Mouse (Mus musculus): Measurements from ENCODE around the gene Fen1. TPM values are rescaled to one million over a fixed set of nuclear protein-coding genes. Genes with fewer than 3 reads are reported as not detected.
A peak's percentile ranks its signal among the peaks of the same experiment; 100 is the strongest.

The Fen1 gene
- polyA plus RNA-seq, 1 experiment from 2014 or later = 142 TPM

DNA sequence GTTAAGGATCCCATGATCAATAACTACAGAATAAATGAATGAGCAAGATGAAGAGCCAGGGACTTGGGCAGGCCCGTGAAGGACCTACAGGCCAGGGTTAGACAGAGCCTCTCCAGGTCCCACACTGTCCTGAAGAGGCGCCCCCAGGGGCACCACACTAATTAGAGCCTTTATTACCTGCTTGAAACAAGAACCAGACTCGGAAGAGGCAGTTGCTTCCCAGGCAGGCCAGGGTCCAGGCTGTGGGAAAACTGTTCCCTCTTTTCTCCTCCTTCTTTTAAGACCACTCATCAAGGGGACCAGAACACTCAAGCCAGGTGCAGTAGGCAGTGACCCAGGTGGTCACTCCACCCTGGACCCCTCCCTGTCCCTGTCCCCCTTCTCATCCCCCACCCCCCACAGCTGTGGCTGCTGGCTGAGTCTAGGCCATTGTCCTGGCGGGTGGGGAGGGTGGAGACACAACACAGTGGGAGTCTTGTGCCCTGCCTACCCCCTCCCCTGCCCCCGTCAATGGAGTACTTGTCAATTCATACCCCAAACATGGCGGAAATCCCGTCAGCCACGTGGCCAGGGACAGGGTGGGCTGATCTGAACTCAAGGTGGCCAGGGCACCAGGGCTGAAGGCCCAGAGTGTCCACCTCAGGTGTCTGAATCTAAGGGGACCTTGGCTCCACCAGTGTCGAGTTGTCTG, 28.5 kb upstream of the Fen1 start:
- no peak for ATAC-seq (ENCODE audit: insufficient read depth)
- H3K36me3 ChIP-seq (replicated peaks) = no peaks in the 10 kb centered on the region
- 41% methylated on average over 9 of the region's 9 CpGs for WGBS (ENCODE audit: insufficient replicate concordance)
- no peak overlapping the region for H3K4me3 ChIP-seq (replicated peaks)
- H3K4me1 ChIP-seq (replicated peaks) = peaks cover 16% of the 10 kb centered on the region
- no peak overlapping the region for H3K27ac ChIP-seq (replicated peaks)
- peaks cover 2% of the 10 kb centered on the region; the same call in 1 of the 2 replicates for H3K27me3 ChIP-seq
- no peak overlapping the region for H3K9ac ChIP-seq
- H3K4me2 ChIP-seq = no peak overlapping the region
- H3K9me3 ChIP-seq (replicated peaks) = no peaks in the 10 kb centered on the region

DNA sequence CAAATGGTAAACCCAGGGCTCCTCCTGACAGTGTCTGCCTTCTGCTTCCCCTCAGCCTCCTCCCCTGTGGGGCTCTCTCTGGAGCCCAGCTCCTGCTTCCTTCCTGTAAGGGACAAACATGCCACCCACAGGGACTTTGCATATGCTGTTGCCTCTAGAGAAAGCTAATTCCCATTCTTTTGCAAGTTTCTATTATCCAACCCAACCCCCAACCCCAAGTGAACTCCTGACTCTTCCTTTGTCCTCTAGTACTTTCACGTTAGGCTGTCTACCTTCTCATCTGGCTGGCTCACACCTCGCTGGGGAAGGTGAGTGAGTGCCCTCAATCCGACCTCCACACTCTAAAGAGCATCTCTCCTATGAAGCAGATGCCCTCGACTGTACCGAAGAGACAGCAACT, 27.9 kb upstream of the Fen1 start:
- Histone ChIP-seq H3K4me2 (no peak overlapping the region), H3K9ac (no peak overlapping the region), H3K27me3 (peaks cover 2% of the 10 kb centered on the region; the same call in 1 of the 2 replicates), H3K4me1 (replicated peaks) (peaks cover 13% of the 10 kb centered on the region), H3K9me3 (replicated peaks) (no peaks in the 10 kb centered on the region), H3K27ac (replicated peaks) (no peak overlapping the region), H3K36me3 (replicated peaks) (no peaks in the 10 kb centered on the region), H3K4me3 (replicated peaks) (no peak overlapping the region)
- WGBS (ENCODE audit: insufficient replicate concordance) = 28% methylated on average over 5 of the region's 5 CpGs
- no peak for ATAC-seq (ENCODE audit: insufficient read depth)

DNA sequence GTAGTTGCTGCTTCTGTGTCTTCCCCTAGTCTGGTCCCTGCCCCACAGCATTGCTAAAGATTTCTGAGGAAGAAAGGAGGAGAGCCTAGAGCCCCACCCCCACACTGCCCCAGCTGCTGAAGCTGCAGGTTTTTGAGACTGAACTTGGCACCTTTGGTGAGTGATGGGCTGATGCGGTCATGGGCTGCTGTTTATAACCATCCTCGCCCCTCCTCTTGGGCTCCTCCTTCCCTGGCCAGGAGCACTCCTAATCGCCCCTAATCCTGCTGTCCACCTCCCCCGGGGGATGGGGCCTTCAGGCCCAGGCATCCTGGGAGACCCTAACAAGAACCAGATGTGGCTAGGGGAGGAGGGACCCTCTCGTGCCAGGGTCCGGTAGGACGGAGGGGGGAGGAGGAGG, 27.0 kb upstream of the Fen1 start:
- ATAC-seq (ENCODE audit: insufficient read depth) = no peak
- Histone ChIP-seq H3K4me3 (replicated peaks) (no peak overlapping the region), H3K27ac (replicated peaks) (no peak overlapping the region), H3K4me2 (no peak overlapping the region), H3K27me3 (peaks cover 2% of the 10 kb centered on the region; the same call in 1 of the 2 replicates), H3K4me1 (replicated peaks) (peaks cover 17% of the 10 kb centered on the region), H3K9ac (no peak overlapping the region), H3K36me3 (replicated peaks) (no peaks in the 10 kb centered on the region), H3K9me3 (replicated peaks) (no peaks in the 10 kb centered on the region)
- 44% methylated on average over 7 of the region's 7 CpGs for WGBS (ENCODE audit: insufficient replicate concordance)

DNA sequence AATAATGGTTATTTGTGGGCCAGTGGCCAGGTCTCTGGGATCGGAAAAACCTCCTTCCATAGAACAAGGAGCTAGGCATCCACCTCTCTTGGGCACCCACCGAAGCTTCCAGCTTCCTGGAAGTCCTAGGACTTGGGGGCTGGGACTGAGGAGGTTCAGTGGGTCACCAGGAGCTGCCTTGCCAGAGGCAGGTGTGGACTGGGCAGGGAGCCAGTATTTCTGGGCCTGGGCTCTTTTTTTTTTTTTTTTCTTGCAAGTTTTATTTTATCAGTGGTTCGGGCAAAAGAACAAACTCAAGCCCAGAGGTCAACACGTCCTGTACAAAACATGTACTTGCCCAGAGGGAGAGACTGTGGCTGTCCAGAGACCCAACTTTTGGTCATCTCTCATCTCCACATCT, 21.8 kb upstream of the Fen1 start:
- Histone ChIP-seq H3K4me2 (no peak overlapping the region), H3K4me3 (replicated peaks) (no peak overlapping the region), H3K9me3 (replicated peaks) (no peaks in the 10 kb centered on the region), H3K27ac (replicated peaks) (no peak overlapping the region; the same call in 1 of the 2 replicates), H3K9ac (no peak overlapping the region), H3K4me1 (replicated peaks) (peaks cover 22% of the 10 kb centered on the region), H3K27me3 (0 out of 2 replicates have a peak, but pooled peaks cover 2% of the 10 kb centered on the region), H3K36me3 (replicated peaks) (no peaks in the 10 kb centered on the region)
- ATAC-seq (ENCODE audit: insufficient read depth) = no peak
- 59% methylated on average over 4 of the region's 4 CpGs for WGBS (ENCODE audit: insufficient replicate concordance)

DNA sequence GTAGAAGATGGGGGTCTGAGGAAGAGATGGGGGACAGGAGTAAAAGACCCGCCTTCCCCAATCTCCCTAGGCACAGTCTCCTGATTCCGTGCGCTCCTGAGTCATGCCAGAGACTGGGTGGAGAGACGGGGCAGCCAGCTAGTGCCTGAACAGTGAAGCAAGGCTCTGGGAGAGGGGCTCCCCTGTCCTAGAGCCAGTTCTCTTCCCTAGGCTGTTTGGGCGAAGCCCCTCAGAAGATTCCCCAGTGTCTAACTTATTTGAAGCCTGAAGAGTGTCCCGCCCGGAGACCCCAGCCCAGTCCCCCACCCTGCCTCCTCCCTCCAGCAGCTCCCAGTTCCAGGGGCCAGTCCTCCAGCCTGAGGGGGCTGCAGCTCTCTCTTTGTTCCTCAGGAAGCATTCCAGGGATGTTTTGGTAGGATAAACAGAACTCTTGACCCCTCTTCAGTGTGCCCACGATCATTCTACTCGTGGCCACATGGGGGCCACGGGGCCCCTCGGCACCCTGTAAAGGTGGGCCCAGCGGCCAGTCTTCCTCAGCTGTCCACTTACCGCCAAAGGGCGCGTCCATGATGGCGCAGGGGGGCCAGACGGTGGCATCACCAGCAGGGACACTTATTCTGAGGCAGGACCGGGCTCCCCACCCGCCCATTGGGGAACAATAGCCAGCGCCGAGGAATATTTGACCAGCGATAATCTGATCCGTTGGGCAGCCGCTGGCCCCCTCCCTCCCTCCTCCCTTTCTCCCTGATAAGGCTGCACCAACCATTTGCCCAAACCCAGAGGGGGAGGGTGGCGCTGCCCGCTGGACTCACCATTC, 20.9 kb upstream of the Fen1 start:
- H3K9me3 ChIP-seq (replicated peaks) = no peaks in the 10 kb centered on the region
- WGBS (ENCODE audit: insufficient replicate concordance) = 45% methylated on average over 26 of the region's 26 CpGs
- H3K27ac ChIP-seq (replicated peaks) = no peak overlapping the region

DNA sequence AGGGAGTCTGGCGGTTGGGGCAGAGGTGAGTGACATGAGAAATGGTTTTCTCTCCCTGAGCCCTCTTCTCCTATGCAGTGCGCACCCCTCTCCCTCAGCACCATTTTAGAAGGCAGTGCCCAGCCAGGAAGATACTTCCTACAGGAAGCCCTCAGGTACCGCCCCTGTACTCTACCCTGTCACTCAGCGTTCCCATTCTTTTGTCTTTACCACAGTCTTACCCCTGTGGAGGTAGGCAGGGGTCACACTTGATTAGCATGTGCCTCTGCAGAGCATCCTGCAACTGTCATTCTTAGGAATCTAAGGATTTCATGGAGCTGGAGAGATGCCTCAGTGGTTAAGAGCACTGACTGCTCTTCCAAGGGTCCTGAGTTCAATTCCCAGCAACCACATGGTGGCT, 19.6 kb upstream of the Fen1 start:
- no peak overlapping the region for H3K4me2 ChIP-seq
- no peaks in the 10 kb centered on the region for H3K36me3 ChIP-seq (replicated peaks)
- 41% methylated on average over 4 of the region's 4 CpGs for WGBS (ENCODE audit: insufficient replicate concordance)
- peaks cover 22% of the 10 kb centered on the region for H3K4me1 ChIP-seq (replicated peaks)
- no peak overlapping the region for H3K4me3 ChIP-seq (replicated peaks)
- ATAC-seq (ENCODE audit: insufficient read depth) = no peak
- H3K27ac ChIP-seq (replicated peaks) = no peak overlapping the region
- 0 out of 2 replicates have a peak, but pooled peaks cover 2% of the 10 kb centered on the region for H3K27me3 ChIP-seq
- no peak overlapping the region for H3K9ac ChIP-seq
- H3K9me3 ChIP-seq (replicated peaks) = no peaks in the 10 kb centered on the region

More for the DNA sequence above, 20.9 kb upstream of the Fen1 start:
- Histone ChIP-seq H3K4me1 (replicated peaks) (peaks cover 22% of the 10 kb centered on the region), H3K4me2 (no peak overlapping the region), H3K36me3 (replicated peaks) (no peaks in the 10 kb centered on the region), H3K27me3 (0 out of 2 replicates have a peak, but pooled peaks cover 2% of the 10 kb centered on the region), H3K4me3 (replicated peaks) (no peak overlapping the region), H3K9ac (no peak overlapping the region)
- ATAC-seq (ENCODE audit: insufficient read depth) = no peak

DNA sequence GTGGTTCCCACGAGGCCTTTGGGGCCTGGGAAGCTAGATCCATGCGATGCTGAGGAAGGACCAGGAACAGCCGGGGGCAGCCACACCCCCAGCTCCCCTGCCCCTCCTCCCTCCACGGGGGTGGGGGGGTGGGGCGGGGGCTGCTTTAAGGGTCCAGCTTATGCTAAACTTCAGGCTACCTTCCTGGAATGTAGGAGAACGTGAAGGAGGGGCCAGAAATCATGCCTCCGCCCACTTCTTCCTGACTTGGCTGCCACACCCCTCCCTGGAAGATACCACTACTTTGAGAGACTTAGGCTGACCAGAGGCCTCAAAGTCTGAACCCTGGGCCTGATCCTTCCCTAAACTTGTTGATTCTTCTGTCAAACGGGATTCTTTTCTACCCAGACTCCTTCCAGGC, 18.7 kb upstream of the Fen1 start:
- 28% methylated on average over 8 of the region's 8 CpGs for WGBS (ENCODE audit: insufficient replicate concordance)
- no peak overlapping the region for H3K27ac ChIP-seq (replicated peaks)
- no peak overlapping the region for H3K4me3 ChIP-seq (replicated peaks)
- no peaks in the 10 kb centered on the region for H3K36me3 ChIP-seq (replicated peaks)
- no peak overlapping the region for H3K4me2 ChIP-seq
- H3K9ac ChIP-seq = no peak overlapping the region
- H3K4me1 ChIP-seq (replicated peaks) = peaks cover 22% of the 10 kb centered on the region
- no peaks in the 10 kb centered on the region for H3K9me3 ChIP-seq (replicated peaks)
- ATAC-seq (ENCODE audit: insufficient read depth) = no peak
- no peaks in the 10 kb centered on the region for H3K27me3 ChIP-seq

DNA sequence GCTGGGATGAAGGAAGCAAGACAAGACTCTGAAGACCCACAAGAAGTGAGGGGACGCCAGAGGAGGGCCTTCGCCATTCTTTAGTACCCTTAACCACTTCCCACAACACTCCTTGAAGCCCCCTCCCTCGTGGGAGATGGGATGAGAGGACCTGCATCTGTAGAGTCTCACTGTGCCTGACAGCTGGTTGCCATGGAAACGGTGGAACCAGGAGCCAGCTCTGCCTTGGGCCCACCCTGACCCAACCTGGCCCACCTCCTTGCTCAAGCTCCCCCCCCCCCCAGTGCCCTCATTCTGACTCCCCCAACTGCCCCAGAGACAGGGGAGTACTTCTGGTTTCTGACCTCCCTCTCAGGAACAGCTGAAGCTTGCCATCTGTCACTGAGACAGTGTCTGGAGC, 17.6 kb upstream of the Fen1 start:
- Histone ChIP-seq H3K27me3 (no peaks in the 10 kb centered on the region), H3K4me1 (replicated peaks) (peaks cover 22% of the 10 kb centered on the region), H3K9me3 (replicated peaks) (no peaks in the 10 kb centered on the region), H3K36me3 (replicated peaks) (no peaks in the 10 kb centered on the region), H3K9ac (no peak overlapping the region), H3K27ac (replicated peaks) (no peak overlapping the region), H3K4me2 (no peak overlapping the region), H3K4me3 (replicated peaks) (no peak overlapping the region)
- 45% methylated on average over 4 of the region's 4 CpGs for WGBS (ENCODE audit: insufficient replicate concordance)
- ATAC-seq (ENCODE audit: insufficient read depth) = no peak

DNA sequence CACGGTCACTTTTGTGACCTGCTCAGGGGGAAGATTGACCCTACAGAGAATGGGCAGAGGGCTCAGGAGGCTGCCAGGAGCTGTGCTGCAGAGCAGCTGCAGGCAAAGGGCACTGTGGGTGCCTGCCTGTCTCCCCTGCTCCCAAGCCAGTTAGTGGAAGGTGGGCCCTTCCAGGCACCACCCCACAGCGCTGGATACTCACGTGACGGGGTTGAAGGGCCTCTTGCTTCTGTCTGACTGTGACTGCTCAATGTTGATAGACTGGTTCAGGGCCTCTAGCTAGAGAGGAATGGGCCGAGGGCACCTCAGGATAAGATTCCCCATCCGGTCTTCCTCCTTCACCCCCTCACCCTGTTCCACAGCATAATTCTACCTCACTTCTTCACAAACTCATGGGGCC, 15.6 kb upstream of the Fen1 start:
- 59% methylated on average over 6 of the region's 6 CpGs for WGBS (ENCODE audit: insufficient replicate concordance)
- H3K27ac ChIP-seq (replicated peaks) = no peak overlapping the region
- no peaks in the 10 kb centered on the region for H3K36me3 ChIP-seq (replicated peaks)
- no peak overlapping the region for H3K4me3 ChIP-seq (replicated peaks)
- H3K4me1 ChIP-seq (replicated peaks) = peaks cover 6% of the 10 kb centered on the region; the same call in 1 of the 2 replicates
- no peaks in the 10 kb centered on the region for H3K27me3 ChIP-seq
- H3K9ac ChIP-seq = no peak overlapping the region
- no peaks in the 10 kb centered on the region for H3K9me3 ChIP-seq (replicated peaks)
- peak; percentile 20; the same call in 1 of the 2 replicates for ATAC-seq (ENCODE audit: insufficient read depth)
- no peak overlapping the region for H3K4me2 ChIP-seq

DNA sequence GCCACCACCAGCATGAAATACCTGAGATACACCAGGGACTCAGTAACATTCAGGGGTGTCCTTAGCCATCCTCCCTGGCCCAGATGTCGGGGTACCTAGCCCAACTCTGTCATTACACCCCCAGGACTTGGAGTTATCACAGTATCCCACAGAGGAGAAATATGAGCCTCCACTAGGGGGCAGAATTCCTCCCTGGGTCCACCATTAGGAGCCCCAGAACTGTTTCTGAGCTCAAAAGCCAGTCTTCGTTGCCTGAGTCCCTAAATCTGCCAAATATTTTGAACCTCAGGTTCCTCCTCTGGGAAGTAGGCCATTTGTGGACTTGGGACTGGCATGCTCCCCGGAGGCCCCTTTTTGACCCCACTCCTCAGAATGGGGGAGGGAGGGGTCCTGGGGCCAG, 15.1 kb upstream of the Fen1 start:
- no peak overlapping the region for H3K9ac ChIP-seq
- 30% methylated on average over 3 of the region's 3 CpGs for WGBS (ENCODE audit: insufficient replicate concordance)
- no peak overlapping the region for H3K27ac ChIP-seq (replicated peaks)
- no peaks in the 10 kb centered on the region for H3K36me3 ChIP-seq (replicated peaks)
- H3K4me3 ChIP-seq (replicated peaks) = no peak overlapping the region
- peaks cover 6% of the 10 kb centered on the region; the same call in 1 of the 2 replicates for H3K4me1 ChIP-seq (replicated peaks)
- no peak overlapping the region for H3K4me2 ChIP-seq
- no peak for ATAC-seq (ENCODE audit: insufficient read depth)
- H3K9me3 ChIP-seq (replicated peaks) = no peaks in the 10 kb centered on the region
- no peaks in the 10 kb centered on the region for H3K27me3 ChIP-seq

DNA sequence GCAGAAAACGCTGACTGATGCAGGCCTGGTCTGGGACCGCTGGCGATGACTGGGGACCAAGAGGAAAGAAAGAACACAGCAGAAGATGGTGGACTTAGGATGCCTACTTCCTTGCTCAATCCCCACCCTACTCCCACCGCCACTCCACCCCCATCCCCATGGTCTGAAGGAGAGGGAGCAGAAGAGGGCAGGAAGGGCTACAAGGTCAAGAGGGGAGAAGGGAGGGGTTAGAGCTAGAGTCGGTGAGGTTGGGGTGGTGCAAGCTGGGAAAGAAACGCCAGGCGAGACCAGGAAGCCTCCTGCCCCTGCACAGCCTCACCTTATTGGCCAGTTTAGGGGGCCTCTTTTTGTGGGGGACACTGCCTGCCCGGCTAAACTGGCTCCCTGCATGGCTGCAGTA, 12.1 kb upstream of the Fen1 start:
- no peak overlapping the region for H3K4me3 ChIP-seq (replicated peaks)
- 0 out of 2 replicates have a peak, but pooled peaks cover 4% of the 10 kb centered on the region for H3K4me1 ChIP-seq (replicated peaks)
- no peak overlapping the region for H3K4me2 ChIP-seq
- no peaks in the 10 kb centered on the region for H3K9me3 ChIP-seq (replicated peaks)
- no peak for ATAC-seq (ENCODE audit: insufficient read depth)
- H3K9ac ChIP-seq = no peak overlapping the region
- H3K27ac ChIP-seq (replicated peaks) = no peak overlapping the region
- no peaks in the 10 kb centered on the region for H3K27me3 ChIP-seq
- H3K36me3 ChIP-seq (replicated peaks) = peaks cover 10% of the 10 kb centered on the region; the same call in 1 of the 2 replicates
- 56% methylated on average over 8 of the region's 8 CpGs for WGBS (ENCODE audit: insufficient replicate concordance)

All from liver, embryonic 15.5 days (tissue).